Mouse (Mus musculus): ENCODE results near the gene Gpr137c.

DNA sequence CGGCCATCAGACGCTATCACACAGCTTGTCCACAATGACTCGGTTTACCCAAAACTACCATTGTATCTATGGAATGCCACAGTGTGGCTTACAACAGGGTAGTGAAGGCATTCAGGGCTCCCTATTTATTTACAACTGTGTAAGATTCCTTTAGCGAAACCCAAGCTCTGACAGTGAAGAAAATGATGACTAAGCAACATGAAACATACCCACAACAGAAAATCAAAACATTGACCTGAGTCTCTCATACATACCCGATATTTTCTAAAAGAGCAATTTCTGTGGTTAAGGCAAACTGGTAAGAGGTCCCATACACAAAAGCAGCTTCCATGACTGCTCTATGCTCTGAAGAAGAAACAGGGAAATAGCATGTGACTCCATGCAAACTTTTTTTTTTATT, 47.3 kb upstream of the Gpr137c start:
- TF ChIP-seq CTCF (IDR thresholded peaks at IDR 0.05) = no peak
- TF ChIP-seq EP300 (IDR thresholded peaks at IDR 0.05) = no peak
